Mouse (Mus musculus) small intestine, adult 2 months (tissue): ENCODE measurements at regions not wholly inside any gene's neighbourhood (a gene's known extent, or its start where the extent isn't known, plus 50 kb on each side); places are given as distances from the start of the nearest gene placed in this dataset.

Source experiments
- CTCF ChIP-seq: fragments of 200-500 bp; IDR thresholded peaks from 2 replicates; pipeline ENCODE4 v1.5.1; 2012; ENCODE audit warnings: low read depth, mild to moderate bottlenecking, control low read depth, inconsistent platforms, low read length, moderate library complexity, mixed read lengths; ENCODE audit not compliant: insufficient replicate concordance, insufficient read length; ENCODE audit errors: extremely low read depth
- POLR2A ChIP-seq: fragments of 200-500 bp; IDR thresholded peaks from 2 replicates; pipeline ENCODE4 v1.6.1; 2012; ENCODE audit warnings: low read depth, mild to moderate bottlenecking, control low read depth, inconsistent platforms, low read length, moderate library complexity

- TF ChIP-seq CTCF = peak; percentile 44; the same call in 1 of the 2 replicates
- no peak for TF ChIP-seq POLR2A
Measured at GRCm38 (mm10) chr3:22308962-22309361, 232.5 kb downstream of the Tbl1xr1 start.
